Mouse (Mus musculus) telencephalon, adult 2 months (tissue): ENCODE results near the gene Ppil1.

Experiments
- DNase-seq: peaks from one replicate; pipeline ENCODE4 v3.0.0-alpha.2; 2011; ENCODE audit warnings: low read depth, low spot score

The Ppil1 gene

GRCm38 (mm10) chr17:29206052-29206451 is 57.9 kb downstream of the Ppil1 start:
- no peak for DNase-seq

- no peak for DNase-seq
Observed at GRCm38 (mm10) chr17:29202604-29203003, 61.4 kb downstream of the Ppil1 start.
